Mouse (Mus musculus): Measurements from ENCODE around the gene Chaf1b. TPM values are rescaled to one million over a fixed set of nuclear protein-coding genes. Genes with fewer than 3 reads are reported as not detected.

Gene Chaf1b
- polyA plus RNA-seq, 1 experiment from 2014 or later = 12.4 TPM

DNA sequence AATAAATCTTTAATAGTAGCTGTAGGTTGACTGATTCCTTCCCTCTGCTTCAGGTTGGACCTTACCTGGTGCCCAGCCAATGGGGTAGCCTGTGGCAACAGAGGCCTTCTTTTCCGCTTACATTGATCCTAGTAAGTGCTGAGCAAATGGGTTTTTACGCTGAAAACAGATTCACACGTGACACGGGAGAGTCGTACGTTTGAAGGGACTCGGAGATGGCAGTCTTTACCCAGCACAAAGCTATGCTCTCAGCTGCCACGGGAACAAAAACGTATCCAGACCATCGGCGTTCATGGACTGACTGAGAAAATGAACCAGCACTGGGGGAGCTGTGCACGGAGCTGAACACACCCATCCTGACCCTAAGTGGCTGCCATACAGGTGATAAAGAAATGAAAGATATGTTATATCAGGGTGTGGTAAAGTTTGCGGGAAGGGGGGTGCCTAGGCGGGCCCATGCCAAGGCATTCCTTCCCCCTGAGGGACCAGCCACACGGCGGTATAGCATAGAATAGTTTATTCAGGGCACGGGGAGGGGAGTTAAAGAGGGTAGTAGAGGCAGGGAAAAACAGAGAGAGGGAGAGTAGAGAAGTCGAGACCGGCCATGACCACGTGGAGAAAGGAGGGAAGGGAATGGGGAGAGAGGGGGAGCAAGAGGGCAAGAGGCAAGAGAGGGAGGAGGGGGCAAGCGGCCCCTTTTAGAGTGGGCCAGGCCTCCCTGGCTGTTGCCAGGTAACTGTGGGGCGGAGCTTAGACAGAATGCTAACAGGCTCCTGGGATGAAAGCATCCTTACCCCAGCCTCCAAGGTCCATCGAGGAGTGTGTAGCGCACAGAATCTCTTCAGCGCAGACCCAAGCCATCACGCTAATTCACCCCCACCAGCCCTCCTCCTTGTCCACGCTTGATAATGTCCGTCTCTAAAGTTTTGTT lies 27.3 kb downstream of the Chaf1b start:
- Histone ChIP-seq H3K4me2 (ENCODE audit: low read length) (no peak overlapping the region), H3K4me1 (ENCODE audit: control insufficient read depth, insufficient read depth, low read length) (no peaks in the 10 kb centered on the region), H3K9ac (ENCODE audit: low read depth, low read length) (no peak overlapping the region), H3K27me3 (ENCODE audit: control insufficient read depth, insufficient read depth, low read depth, low read length) (no peaks in the 10 kb centered on the region), H3K27ac (ENCODE audit: low read length) (no peak overlapping the region), H3K36me3 (ENCODE audit: control insufficient read depth, insufficient read depth, low read length) (no peaks in the 10 kb centered on the region), H3K9me3 (replicated peaks; ENCODE audit: control insufficient read depth, low read length, poor library complexity, severe bottlenecking) (no peaks in the 10 kb centered on the region), H3K4me3 (ENCODE audit: low read depth, low read length) (no peak overlapping the region)
- WGBS = 69% methylated on average over 28 of the region's 28 CpGs
- ATAC-seq = no peak

DNA sequence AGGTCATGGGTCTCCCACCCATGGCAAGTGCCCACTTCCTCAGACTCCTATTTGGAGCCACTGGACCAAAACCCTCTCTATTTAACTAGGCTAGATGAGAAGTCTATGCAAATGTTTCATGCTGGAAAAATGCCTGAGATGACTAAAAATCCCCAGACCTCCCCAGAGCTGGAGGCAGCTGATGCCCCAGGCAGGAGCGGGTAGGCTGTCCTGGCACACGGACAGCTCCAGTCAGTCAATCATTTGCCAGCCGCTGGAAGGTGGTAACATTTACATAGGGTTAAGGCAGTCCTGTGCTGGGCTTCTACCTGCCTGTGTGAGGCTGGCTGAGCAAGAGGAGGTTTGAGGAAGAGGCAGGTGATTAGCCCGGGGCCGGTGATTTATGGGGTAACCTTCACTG lies 28.5 kb downstream of the Chaf1b start:
- no peak overlapping the region for H3K27ac ChIP-seq (ENCODE audit: low read length)
- no peaks in the 10 kb centered on the region for H3K4me1 ChIP-seq (ENCODE audit: control insufficient read depth, insufficient read depth, low read length)
- H3K27me3 ChIP-seq (ENCODE audit: control insufficient read depth, insufficient read depth, low read depth, low read length) = no peaks in the 10 kb centered on the region
- H3K9me3 ChIP-seq (replicated peaks; ENCODE audit: control insufficient read depth, low read length, poor library complexity, severe bottlenecking) = no peaks in the 10 kb centered on the region
- H3K4me2 ChIP-seq (ENCODE audit: low read length) = no peak overlapping the region
- no peak for ATAC-seq
- no peak overlapping the region for H3K9ac ChIP-seq (ENCODE audit: low read depth, low read length)
- no peak overlapping the region for H3K4me3 ChIP-seq (ENCODE audit: low read depth, low read length)
- WGBS = 82% methylated on average over 5 of the region's 5 CpGs
- no peaks in the 10 kb centered on the region for H3K36me3 ChIP-seq (ENCODE audit: control insufficient read depth, insufficient read depth, low read length)

DNA sequence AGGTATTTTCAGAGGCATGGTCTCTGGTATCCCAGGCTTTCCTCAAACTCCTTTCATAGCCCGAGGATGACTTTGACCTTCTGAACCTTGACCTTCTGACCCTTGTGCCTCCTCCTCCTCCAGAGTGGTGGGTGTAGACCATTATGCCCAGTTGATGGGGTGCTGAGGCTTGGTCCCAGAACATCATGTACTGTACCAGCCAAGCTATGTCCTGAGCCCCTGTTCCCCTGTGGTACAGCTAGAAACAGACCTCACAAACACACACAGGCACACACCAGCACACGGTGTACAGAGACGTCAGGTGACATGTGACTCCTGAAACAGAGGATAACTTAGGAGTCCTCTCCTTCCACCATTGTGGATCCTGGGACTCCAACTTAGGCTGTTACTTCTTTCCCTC lies 29.1 kb downstream of the Chaf1b start:
- H3K9ac ChIP-seq (ENCODE audit: low read depth, low read length) = no peak overlapping the region
- H3K36me3 ChIP-seq (ENCODE audit: control insufficient read depth, insufficient read depth, low read length) = no peaks in the 10 kb centered on the region
- no peak for ATAC-seq
- no peaks in the 10 kb centered on the region for H3K4me1 ChIP-seq (ENCODE audit: control insufficient read depth, insufficient read depth, low read length)
- no peak overlapping the region for H3K4me2 ChIP-seq (ENCODE audit: low read length)
- WGBS = 72% methylated on average over 3 of the region's 3 CpGs
- H3K27ac ChIP-seq (ENCODE audit: low read length) = no peak overlapping the region
- no peak overlapping the region for H3K4me3 ChIP-seq (ENCODE audit: low read depth, low read length)
- no peaks in the 10 kb centered on the region for H3K27me3 ChIP-seq (ENCODE audit: control insufficient read depth, insufficient read depth, low read depth, low read length)
- H3K9me3 ChIP-seq (replicated peaks; ENCODE audit: control insufficient read depth, low read length, poor library complexity, severe bottlenecking) = no peaks in the 10 kb centered on the region

DNA sequence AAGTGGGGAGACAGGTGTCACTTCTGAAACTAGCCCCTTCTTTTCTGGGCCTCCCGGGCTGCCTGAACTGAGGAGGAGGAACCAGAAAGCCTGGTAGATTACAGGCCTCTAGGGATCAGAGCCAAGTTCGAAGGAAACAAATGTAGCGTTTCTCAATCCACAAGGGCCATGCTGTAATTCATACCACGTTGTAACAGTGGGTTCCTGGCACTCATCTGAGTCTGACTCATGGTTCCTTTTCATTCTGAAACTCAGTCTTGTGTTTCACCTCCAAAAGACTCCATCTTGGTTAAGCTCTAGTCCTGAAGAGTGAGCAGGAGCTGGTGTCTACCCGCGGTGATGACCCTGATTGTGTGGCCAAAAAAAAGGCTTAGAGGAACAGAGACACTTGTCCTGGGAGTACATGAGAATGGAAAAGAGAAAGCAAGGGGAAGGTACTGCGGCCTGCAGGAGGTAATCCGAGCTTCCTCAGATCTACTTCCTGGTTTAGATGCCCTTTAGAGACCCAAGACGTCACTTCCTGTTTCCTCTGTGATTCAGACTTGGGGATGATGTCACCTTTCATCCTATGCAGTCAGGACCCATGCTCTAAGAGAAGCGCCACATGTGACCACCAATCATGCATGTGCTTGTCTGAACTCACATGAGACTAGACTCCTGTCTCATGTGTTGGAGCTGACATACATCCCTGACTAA lies 30.3 kb downstream of the Chaf1b start:
- Histone ChIP-seq H3K4me3 (ENCODE audit: low read depth, low read length) (no peak overlapping the region), H3K27ac (ENCODE audit: low read length) (no peak overlapping the region), H3K4me2 (ENCODE audit: low read length) (no peak overlapping the region), H3K36me3 (ENCODE audit: control insufficient read depth, insufficient read depth, low read length) (no peaks in the 10 kb centered on the region), H3K9ac (ENCODE audit: low read depth, low read length) (no peak overlapping the region), H3K4me1 (ENCODE audit: control insufficient read depth, insufficient read depth, low read length) (peaks cover 3% of the 10 kb centered on the region; the same call in 1 of the 2 replicates), H3K27me3 (ENCODE audit: control insufficient read depth, insufficient read depth, low read depth, low read length) (no peaks in the 10 kb centered on the region), H3K9me3 (replicated peaks; ENCODE audit: control insufficient read depth, low read length, poor library complexity, severe bottlenecking) (no peaks in the 10 kb centered on the region)
- ATAC-seq = no peak
- 77% methylated on average over 10 of the region's 10 CpGs for WGBS

DNA sequence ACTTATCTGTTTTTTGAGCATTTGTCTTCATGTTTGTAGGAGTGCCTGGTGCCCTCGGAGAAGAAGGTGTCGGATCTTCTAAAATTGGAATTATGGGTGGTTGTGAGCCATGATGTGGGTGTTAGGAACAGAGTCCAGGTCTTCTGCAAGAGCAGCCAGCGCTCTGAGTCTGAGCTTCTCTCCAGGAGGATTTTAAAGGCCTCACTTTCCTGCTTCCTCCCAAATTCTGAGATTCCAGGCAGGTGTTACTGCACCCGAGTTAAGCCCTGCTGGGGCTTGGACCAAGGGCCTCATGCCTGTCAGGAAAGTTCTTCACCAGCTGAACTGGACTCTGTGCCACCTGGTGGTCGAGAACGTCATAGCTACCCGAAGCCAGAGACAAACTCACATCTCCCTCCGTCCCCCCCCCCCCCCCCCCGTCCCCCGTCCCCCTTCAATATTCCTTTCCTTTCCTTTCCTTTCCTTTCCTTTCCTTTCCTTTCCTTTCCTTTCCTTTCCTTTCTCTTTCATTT lies 31.7 kb downstream of the Chaf1b start:
- peaks cover 3% of the 10 kb centered on the region; the same call in 1 of the 2 replicates for H3K4me1 ChIP-seq (ENCODE audit: control insufficient read depth, insufficient read depth, low read length)
- 38% methylated on average over 8 of the region's 10 CpGs for WGBS

DNA sequence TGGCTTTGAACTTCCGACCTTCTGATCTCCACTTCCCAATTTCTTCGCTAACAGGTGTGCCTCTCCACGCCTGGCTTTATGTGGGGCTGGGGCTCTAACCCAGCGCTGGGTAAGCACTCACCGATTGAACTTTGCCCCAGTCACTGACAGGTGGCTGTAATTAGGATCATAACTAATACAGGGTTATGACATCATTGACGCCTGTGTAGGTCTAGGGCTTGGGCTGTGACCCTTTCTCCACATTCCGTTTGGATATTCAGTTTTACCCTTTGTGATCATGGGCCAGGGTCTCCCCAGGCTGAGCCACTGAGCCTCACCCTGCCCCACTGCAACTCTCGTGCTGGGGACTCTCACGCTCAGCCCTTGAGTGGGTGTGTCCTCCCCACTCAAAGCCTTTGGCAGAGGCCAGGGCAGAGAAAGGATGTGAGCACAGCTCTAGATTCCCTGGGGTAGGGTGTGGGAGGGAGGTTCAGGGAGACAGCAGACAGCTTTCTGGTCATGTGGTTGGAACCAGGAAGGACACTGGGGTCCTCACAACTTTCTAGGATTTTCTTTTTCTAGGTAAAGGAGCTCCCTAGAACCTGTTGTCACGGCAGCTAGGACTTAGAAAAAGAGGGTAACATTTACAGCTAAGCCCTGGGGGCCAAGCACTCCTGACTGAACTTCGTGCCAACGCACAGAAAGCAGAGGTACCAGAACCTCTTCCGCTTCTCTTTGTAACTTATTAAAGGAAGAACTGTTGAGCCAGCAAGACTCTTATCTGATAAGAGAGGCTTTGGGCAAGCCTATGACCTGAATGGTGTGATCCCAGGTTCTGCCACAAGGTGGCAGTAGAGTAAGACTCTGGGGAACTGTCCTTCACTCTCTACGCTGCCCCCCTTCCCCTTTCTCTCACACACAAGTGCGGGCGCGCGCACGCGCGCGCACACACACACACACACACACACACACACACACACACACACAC lies 34.3 kb downstream of the Chaf1b start:
- no peak overlapping the region for H3K27ac ChIP-seq (ENCODE audit: low read length)
- H3K4me1 ChIP-seq (ENCODE audit: control insufficient read depth, insufficient read depth, low read length) = peaks cover 3% of the 10 kb centered on the region; the same call in 1 of the 2 replicates
- no peaks in the 10 kb centered on the region for H3K27me3 ChIP-seq (ENCODE audit: control insufficient read depth, insufficient read depth, low read depth, low read length)
- H3K4me2 ChIP-seq (ENCODE audit: low read length) = peak overlapping the region; percentile 37; the same call in 1 of the 2 replicates
- WGBS = 48% methylated on average over 17 of the region's 22 CpGs
- no peak overlapping the region for H3K9ac ChIP-seq (ENCODE audit: low read depth, low read length)
- no peak; the same call in 1 of the 2 replicates for ATAC-seq
- H3K36me3 ChIP-seq (ENCODE audit: control insufficient read depth, insufficient read depth, low read length) = no peaks in the 10 kb centered on the region
- H3K9me3 ChIP-seq (replicated peaks; ENCODE audit: control insufficient read depth, low read length, poor library complexity, severe bottlenecking) = no peaks in the 10 kb centered on the region
- H3K4me3 ChIP-seq (ENCODE audit: low read depth, low read length) = no peak overlapping the region

More for the DNA sequence above, 31.7 kb downstream of the Chaf1b start:
- Histone ChIP-seq H3K27ac (ENCODE audit: low read length) (no peak overlapping the region), H3K9me3 (replicated peaks; ENCODE audit: control insufficient read depth, low read length, poor library complexity, severe bottlenecking) (no peaks in the 10 kb centered on the region), H3K36me3 (ENCODE audit: control insufficient read depth, insufficient read depth, low read length) (no peaks in the 10 kb centered on the region), H3K4me3 (ENCODE audit: low read depth, low read length) (no peak overlapping the region), H3K27me3 (ENCODE audit: control insufficient read depth, insufficient read depth, low read depth, low read length) (no peaks in the 10 kb centered on the region), H3K4me2 (ENCODE audit: low read length) (no peak overlapping the region), H3K9ac (ENCODE audit: low read depth, low read length) (no peak overlapping the region)
- ATAC-seq = no peak

DNA sequence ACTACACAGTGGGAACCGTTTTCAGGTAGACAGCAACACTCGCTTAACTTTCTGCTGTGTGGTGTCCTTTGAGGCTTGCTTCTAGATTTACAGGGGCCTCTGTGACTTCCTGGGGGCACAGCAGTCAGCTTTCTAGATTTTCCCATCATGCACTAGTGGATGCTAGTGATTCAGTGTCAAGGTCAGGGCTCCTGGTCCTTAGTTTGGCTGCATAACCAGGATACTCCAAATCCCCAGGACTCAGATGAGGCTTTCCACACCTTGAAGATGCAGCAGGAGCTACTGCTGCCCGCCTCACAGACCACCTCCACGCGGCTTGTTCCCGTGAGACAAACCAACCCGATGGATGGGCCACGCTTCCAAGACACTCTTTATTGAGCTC lies 35.0 kb downstream of the Chaf1b start:
- 65% methylated on average over 8 of the region's 8 CpGs for WGBS
- Histone ChIP-seq H3K27ac (ENCODE audit: low read length) (no peak overlapping the region), H3K4me2 (ENCODE audit: low read length) (peak overlapping the region; percentile 37; the same call in 1 of the 2 replicates), H3K9ac (ENCODE audit: low read depth, low read length) (no peak overlapping the region), H3K9me3 (replicated peaks; ENCODE audit: control insufficient read depth, low read length, poor library complexity, severe bottlenecking) (no peaks in the 10 kb centered on the region), H3K4me3 (ENCODE audit: low read depth, low read length) (no peak overlapping the region), H3K27me3 (ENCODE audit: control insufficient read depth, insufficient read depth, low read depth, low read length) (no peaks in the 10 kb centered on the region), H3K4me1 (ENCODE audit: control insufficient read depth, insufficient read depth, low read length) (peaks cover 3% of the 10 kb centered on the region; the same call in 1 of the 2 replicates), H3K36me3 (ENCODE audit: control insufficient read depth, insufficient read depth, low read length) (no peaks in the 10 kb centered on the region)
- peak; percentile 32; the same call in 1 of the 2 replicates for ATAC-seq

DNA sequence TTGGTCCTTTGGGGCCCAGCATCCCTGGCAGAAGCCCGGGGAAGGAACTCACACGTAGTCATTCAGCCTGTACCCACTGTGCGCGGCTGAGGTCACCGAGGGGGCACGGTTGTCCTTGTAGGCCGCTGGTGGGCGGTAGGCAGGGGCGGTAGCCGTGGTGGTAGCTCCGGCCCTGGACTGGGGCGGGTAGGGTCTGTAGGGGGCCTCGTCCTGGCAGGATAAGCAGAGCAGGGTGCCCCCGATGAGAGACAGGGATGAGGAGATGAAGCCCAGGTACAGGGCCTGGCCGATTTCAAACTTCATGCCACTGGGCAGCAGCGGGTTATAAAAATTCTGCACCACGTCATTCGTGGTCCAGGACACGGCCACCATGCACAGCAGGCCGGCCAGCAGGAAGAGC lies 35.5 kb downstream of the Chaf1b start:
- Histone ChIP-seq H3K4me3 (ENCODE audit: low read depth, low read length) (no peak overlapping the region), H3K4me1 (ENCODE audit: control insufficient read depth, insufficient read depth, low read length) (peaks cover 3% of the 10 kb centered on the region; the same call in 1 of the 2 replicates), H3K4me2 (ENCODE audit: low read length) (no peak overlapping the region), H3K9me3 (replicated peaks; ENCODE audit: control insufficient read depth, low read length, poor library complexity, severe bottlenecking) (no peaks in the 10 kb centered on the region), H3K9ac (ENCODE audit: low read depth, low read length) (no peak overlapping the region), H3K36me3 (ENCODE audit: control insufficient read depth, insufficient read depth, low read length) (no peaks in the 10 kb centered on the region), H3K27me3 (ENCODE audit: control insufficient read depth, insufficient read depth, low read depth, low read length) (no peaks in the 10 kb centered on the region), H3K27ac (ENCODE audit: low read length) (no peak overlapping the region)
- WGBS = 77% methylated on average over 20 of the region's 20 CpGs
- ATAC-seq = no peak

Measured in midbrain, embryonic 16.5 days (tissue).